Mouse (Mus musculus): Measurements from ENCODE around the gene Git1.

- no peak for TF ChIP-seq POLR2A (IDR thresholded peaks at IDR 0.05; ENCODE audit: insufficient read depth, low read depth, low read length)
- TF ChIP-seq CTCF (IDR thresholded peaks at IDR 0.05) = no peak
- TF ChIP-seq EP300 (IDR thresholded peaks at IDR 0.05; ENCODE audit: insufficient read depth, low read depth, low read length) = no peak
Measured at GRCm38 (mm10) chr11:77476895-77477294, 16.5 kb upstream of the Git1 start.
